Mouse (Mus musculus) forebrain, embryonic 10.5 days (tissue): ENCODE data around the gene Nfs1. TPM values are rescaled to one million over a fixed set of nuclear protein-coding genes. Genes with fewer than 3 reads are reported as not detected.
A peak's percentile ranks its signal among the peaks of the same experiment; 100 is the strongest.
"Not testable (repeated sequence)": the region's sequence is repeated elsewhere in the genome, so short reads cannot be mapped to it uniquely, and the experiment has no call there.

Experiments used
- DNase-seq: peaks from one replicate; pipeline ENCODE4 v3.0.0-alpha.2; 2017; ENCODE audit warnings: low spot score; ENCODE audit errors: extremely low spot score
- H3K27ac ChIP-seq: fragments of 300-500 bp; sonication (generic); 2 replicates; pipeline ENCODE4 v1.5.1; 2016; ENCODE audit warnings: mild to moderate bottlenecking
- H3K27me3 ChIP-seq: fragments of 300-500 bp; sonication (generic); 2 replicates; pipeline ENCODE4 v1.6.1; 2016; ENCODE audit warnings: mild to moderate bottlenecking; ENCODE audit not compliant: poor library complexity, severe bottlenecking
- H3K36me3 ChIP-seq: fragments of 300-500 bp; sonication (generic); replicated peaks from 2 replicates; pipeline ENCODE4 v1.6.1; 2016; ENCODE audit warnings: mild to moderate bottlenecking, moderate library complexity
- H3K4me1 ChIP-seq: fragments of 300-500 bp; sonication (generic); 2 replicates; pipeline ENCODE4 v1.6.1; 2016
- H3K4me3 ChIP-seq: fragments of 300-500 bp; sonication (generic); 2 replicates; pipeline ENCODE4 v1.5.1; 2016; ENCODE audit warnings: mild to moderate bottlenecking, moderate library complexity
- H3K9me3 ChIP-seq: fragments of 300-500 bp; sonication (generic); 2 replicates; pipeline ENCODE4 v1.6.1; 2016; ENCODE audit warnings: mild to moderate bottlenecking, moderate library complexity
- WGBS: fragments of 180-500 bp; shearing (Covaris S2); methylation state at CpG from one replicate; pipeline ENCODE4 v1.1.7; 2016; 5-methylcytosine and 5-hydroxymethylcytosine counted together
- polyA plus RNA-seq: library from polyadenylated mRNA; unstranded; fragments of >200 nt; fragmentation: Nextera tagmentation; extraction: Ambion mirVana; gene quantifications from 2 replicates; pipeline ENCODE4 v1.2.1, GENCODE M21; 2016

Gene Nfs1
- polyA plus RNA-seq, result 41.7 and 45.2 TPM in 2 replicates

- Histone ChIP-seq H3K4me3 (peak within 1 kb of the TSS; percentile 84), H3K36me3 (peaks cover 51% of the 10 kb centered on the region), H3K27ac (peak within 1 kb of the TSS; percentile 94), H3K27me3 (no peaks in the 10 kb centered on the region), H3K4me1 (peaks cover 27% of the 10 kb centered on the region), H3K9me3 (no peaks in the 10 kb centered on the region)
- peak; percentile 98 for DNase-seq
- WGBS, result under 1% methylated on average over 70 of the region's 70 CpGs
These were observed at the start of gene Nfs1, which contains the start of gene Romo1 for GRCm38 (mm10) chr2:156143953-156144724. Gene Nfs1 (minus strand): TSS chr2:156144186. Gene Romo1 (plus strand): TSS chr2:156144039.

- H3K36me3 ChIP-seq, result peaks cover 1% of the 10 kb centered on the region; the same call in 1 of the 2 replicates
- 76% methylated on average over 3 of the region's 3 CpGs for WGBS
- DNase-seq, result no peak
- H3K4me1 ChIP-seq, result peaks cover 33% of the 10 kb centered on the region
- H3K4me3 ChIP-seq, result no peak overlapping the region
- no peaks in the 10 kb centered on the region for H3K27me3 ChIP-seq
- no peak overlapping the region for H3K27ac ChIP-seq
- H3K9me3 ChIP-seq, result no peaks in the 10 kb centered on the region
These were observed 49.3 kb upstream of the Nfs1 start for GRCm38 (mm10) chr2:156193066-156193862.

DNA sequence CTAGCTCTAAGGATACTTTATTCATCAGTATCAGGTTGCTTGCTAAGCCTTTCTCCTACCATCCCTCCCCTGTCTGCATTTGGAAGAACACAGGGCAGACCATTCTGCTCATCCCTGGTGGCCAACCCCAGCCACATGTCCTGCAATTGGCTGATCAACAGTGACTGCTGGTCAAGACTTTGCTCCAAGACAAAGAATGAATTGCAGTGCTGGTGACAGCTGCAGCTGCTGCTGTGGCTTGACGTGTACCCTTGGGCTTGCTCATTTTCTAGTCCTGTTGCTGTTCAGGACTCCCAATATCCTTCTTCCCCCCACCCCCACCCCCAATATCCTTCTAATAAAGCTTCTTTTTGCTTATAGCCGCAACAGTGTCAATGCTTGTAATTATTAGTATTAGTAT, 48.1 kb upstream of the Nfs1 start:
- Histone ChIP-seq H3K36me3 (no peaks in the 10 kb centered on the region), H3K27ac (no peak overlapping the region), H3K9me3 (no peaks in the 10 kb centered on the region), H3K4me1 (peaks cover 23% of the 10 kb centered on the region), H3K27me3 (no peaks in the 10 kb centered on the region), H3K4me3 (no peak overlapping the region)
- 84% methylated on average over 2 of the region's 2 CpGs for WGBS
- no peak for DNase-seq

DNA sequence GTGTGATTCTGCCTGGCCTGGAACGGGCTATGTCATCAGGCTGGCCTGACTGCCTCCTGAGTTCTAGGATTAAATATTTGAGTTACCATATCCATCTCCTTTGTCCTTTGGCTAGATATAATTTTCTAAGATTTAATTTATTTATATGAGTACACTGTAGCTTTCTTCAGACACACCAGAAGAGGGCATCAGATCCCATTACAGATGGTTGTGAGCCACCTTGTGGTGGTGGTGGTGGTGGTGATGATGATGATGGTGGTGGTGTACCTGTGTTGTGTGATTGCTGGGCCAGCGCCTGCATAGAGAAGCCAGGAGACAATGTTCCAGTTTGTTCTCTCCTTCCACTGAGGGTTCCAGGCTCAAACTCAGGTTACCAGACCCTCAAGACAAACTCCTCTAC, 47.6 kb upstream of the Nfs1 start:
- Histone ChIP-seq H3K27ac (no peak overlapping the region), H3K27me3 (no peaks in the 10 kb centered on the region), H3K9me3 (no peaks in the 10 kb centered on the region), H3K4me1 (peaks cover 18% of the 10 kb centered on the region), H3K4me3 (no peak overlapping the region), H3K36me3 (no peaks in the 10 kb centered on the region)
- DNase-seq, result no peak
- 94% methylated on average over 2 of the region's 2 CpGs for WGBS

GRCm38 (mm10) chr2:156190004-156190896, 46.3 kb upstream of the Nfs1 start:
- Histone ChIP-seq H3K9me3 (no peaks in the 10 kb centered on the region), H3K36me3 (no peaks in the 10 kb centered on the region), H3K27me3 (no peaks in the 10 kb centered on the region), H3K27ac (no peak overlapping the region), H3K4me1 (peaks cover 6% of the 10 kb centered on the region), H3K4me3 (no peak overlapping the region)
- 89% methylated on average over 14 of the region's 14 CpGs for WGBS
- DNase-seq, result no peak

GRCm38 (mm10) chr2:156189241-156189640, 45.3 kb upstream of the Nfs1 start:
- H3K9me3 ChIP-seq, H3K36me3 ChIP-seq, H3K27me3 ChIP-seq, H3K27ac ChIP-seq, H3K4me3 ChIP-seq, DNase-seq, H3K4me1 ChIP-seq: not testable (repeated sequence)
- 87% methylated on average over 7 of the region's 7 CpGs for WGBS

GRCm38 (mm10) chr2:156181592-156181991, 37.6 kb upstream of the Nfs1 start:
- 78% methylated on average over 2 of the region's 2 CpGs for WGBS

GRCm38 (mm10) chr2:156180824-156181590, 37.0 kb upstream of the Nfs1 start:
- H3K27ac ChIP-seq, result peak overlapping the region; percentile 100
- no peaks in the 10 kb centered on the region for H3K27me3 ChIP-seq
- DNase-seq, result no peak
- peaks cover 29% of the 10 kb centered on the region for H3K36me3 ChIP-seq
- 21% methylated on average over 8 of the region's 8 CpGs for WGBS
- H3K4me3 ChIP-seq, result peak overlapping the region; percentile 95
- H3K9me3 ChIP-seq, result no peaks in the 10 kb centered on the region
- H3K4me1 ChIP-seq, result peaks cover 31% of the 10 kb centered on the region

More at GRCm38 (mm10) chr2:156181592-156181991, 37.6 kb upstream of the Nfs1 start:
- no peak overlapping the region for H3K4me3 ChIP-seq
- peaks cover 23% of the 10 kb centered on the region for H3K36me3 ChIP-seq
- H3K27ac ChIP-seq, result no peak overlapping the region
- no peaks in the 10 kb centered on the region for H3K27me3 ChIP-seq
- H3K4me1 ChIP-seq, result peaks cover 30% of the 10 kb centered on the region
- no peak for DNase-seq
- H3K9me3 ChIP-seq, result no peaks in the 10 kb centered on the region

GRCm38 (mm10) chr2:156180094-156180821, 36.3 kb upstream of the Nfs1 start, which contains the start of gene Rbm39:
Gene Rbm39 (minus strand): TSS chr2:156180238.
- DNase-seq, result peak; percentile 99
- under 1% methylated on average over 47 of the region's 47 CpGs for WGBS
- Histone ChIP-seq H3K36me3 (peaks cover 36% of the 10 kb centered on the region), H3K27me3 (no peaks in the 10 kb centered on the region), H3K27ac (peak within 1 kb of the TSS; percentile 100), H3K9me3 (no peaks in the 10 kb centered on the region), H3K4me1 (peaks cover 31% of the 10 kb centered on the region), H3K4me3 (peak within 1 kb of the TSS; percentile 95)

GRCm38 (mm10) chr2:156179796-156180093, 35.8 kb upstream of the Nfs1 start:
- peaks cover 42% of the 10 kb centered on the region for H3K36me3 ChIP-seq
- DNase-seq, result no peak
- H3K4me3 ChIP-seq, result peak overlapping the region; percentile 95
- no peaks in the 10 kb centered on the region for H3K9me3 ChIP-seq
- under 1% methylated on average over 41 of the region's 41 CpGs for WGBS
- peaks cover 31% of the 10 kb centered on the region for H3K4me1 ChIP-seq
- peak overlapping the region; percentile 100 for H3K27ac ChIP-seq
- no peaks in the 10 kb centered on the region for H3K27me3 ChIP-seq

DNA sequence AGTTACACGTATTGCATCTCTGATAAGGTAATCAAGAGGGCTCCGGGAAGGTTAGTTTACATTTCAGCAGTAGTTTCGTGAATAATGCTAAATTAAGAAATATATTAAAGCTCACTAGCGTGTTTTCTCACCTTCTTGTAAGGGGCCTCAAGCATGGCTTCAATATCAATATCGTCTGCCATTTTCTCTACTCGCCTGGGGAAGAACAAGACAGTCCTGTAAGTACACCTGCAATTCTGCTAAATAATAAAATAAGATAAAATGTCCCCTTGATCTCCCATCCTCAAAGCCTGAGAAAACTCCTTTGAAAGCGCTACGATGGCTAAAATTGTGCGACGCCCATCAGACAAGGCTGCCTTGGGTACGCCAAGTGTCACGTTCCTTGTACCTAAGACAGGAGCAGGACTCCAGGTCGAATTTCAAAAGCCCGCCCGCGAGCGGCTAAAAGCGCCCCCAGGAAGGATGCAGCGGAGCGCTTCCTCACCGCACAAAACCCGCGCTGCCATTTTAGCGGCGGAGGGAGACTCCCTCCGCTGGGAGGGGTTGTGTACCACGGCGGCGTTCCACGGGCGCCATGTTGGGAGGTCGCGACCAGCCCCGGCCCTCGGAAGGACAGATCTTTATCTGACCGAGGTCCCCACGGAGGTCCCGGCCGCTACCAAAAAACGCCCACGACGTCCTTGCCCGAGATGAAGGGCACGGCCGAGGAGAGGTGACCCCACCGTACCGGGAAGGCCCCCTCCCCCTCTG, 35.2 kb upstream of the Nfs1 start:
- H3K27me3 ChIP-seq, result no peaks in the 10 kb centered on the region
- H3K9me3 ChIP-seq, result no peaks in the 10 kb centered on the region
- 2% methylated on average over 47 of the region's 47 CpGs for WGBS
- DNase-seq, result peak; percentile 80
- peaks cover 31% of the 10 kb centered on the region for H3K4me1 ChIP-seq
- peak overlapping the region; percentile 95 for H3K4me3 ChIP-seq
- H3K36me3 ChIP-seq, result peaks cover 47% of the 10 kb centered on the region
- H3K27ac ChIP-seq, result peak overlapping the region; percentile 100
